ENCODE assay signal across 17 mouse cellular contexts in the genomic region with DNA sequence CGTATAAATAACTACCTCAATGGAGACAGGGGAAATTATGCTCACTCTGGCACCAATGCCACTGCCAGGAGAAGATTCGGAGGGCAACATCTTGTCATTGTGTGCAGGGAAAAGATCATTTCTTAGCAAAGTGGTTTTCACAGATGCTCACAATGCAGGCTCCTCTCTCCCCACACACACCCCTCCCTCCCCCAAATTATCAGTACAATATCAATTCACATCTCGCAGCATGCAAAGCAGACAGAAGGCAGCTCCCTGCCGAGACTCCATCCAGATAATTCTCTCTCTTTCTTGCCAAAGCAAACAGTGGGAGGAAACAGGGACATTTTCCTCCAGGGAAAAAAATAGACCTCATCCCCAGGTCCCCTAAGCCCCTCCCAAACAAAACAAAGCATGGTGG.
DNase-seq lines count a peak whose midpoint lies in the region; ATAC-seq and TF ChIP-seq lines count a peak whose summit lies in the region.
"Had no signal": no experiment of that assay in that cellular context is flagged by ENCODE, and none has a peak within 500 bp of the region (broad histone marks: within the 10 kb centered on the region; RNA-seq: fewer than 3 reads in every experiment).

No protein-coding gene starts in this region.

- H3K4me3 ChIP-seq in forebrain, embryonic 14.5 days (ENCODE audit: low read depth, low read length): no peak overlapping the region
- no peak overlapping the region for H3K4me3 ChIP-seq in forebrain, embryonic 12.5 days (replicated peaks)
- H3K4me3 ChIP-seq in gastrocnemius, adult 2 months: no peak overlapping the region
- H3K4me3 ChIP-seq: embryonic facial prominence, embryonic 10.5 days; heart, embryonic 12.5 days; limb, embryonic 13.5 days had no signal

- no peak overlapping the region for H3K4me2 ChIP-seq in forebrain, embryonic 14.5 days (ENCODE audit: low read length)
- H3K4me2 ChIP-seq in forebrain, embryonic 12.5 days: no peak overlapping the region
- H3K4me2 ChIP-seq: heart, embryonic 12.5 days; limb, embryonic 13.5 days had no signal

- WGBS in forebrain, embryonic 14.5 days: 53% methylated on average over 4 of the region's 4 CpGs
- WGBS in forebrain, embryonic 12.5 days: 72% methylated on average over 4 of the region's 4 CpGs

- no peak overlapping the region for H3K9ac ChIP-seq in forebrain, embryonic 14.5 days (ENCODE audit: low read length)
- no peak overlapping the region for H3K9ac ChIP-seq in forebrain, embryonic 12.5 days
- H3K9ac ChIP-seq: heart, embryonic 12.5 days; limb, embryonic 13.5 days; liver, embryonic 14.5 days had no signal

- no peaks in the 10 kb centered on the region for H3K9me3 ChIP-seq in forebrain, embryonic 14.5 days (replicated peaks; ENCODE audit: control insufficient read depth, low read length)
- H3K9me3 ChIP-seq in forebrain, embryonic 12.5 days: no peaks in the 10 kb centered on the region
- H3K9me3 ChIP-seq: limb, embryonic 13.5 days had no signal

- no peak for TF ChIP-seq CTCF in gastrocnemius, adult 2 months (IDR thresholded peaks at IDR 0.05)

- H3K27ac ChIP-seq in forebrain, embryonic 14.5 days (ENCODE audit: low read depth, low read length): no peak overlapping the region
- H3K27ac ChIP-seq in forebrain, embryonic 12.5 days: no peak overlapping the region
- H3K27ac ChIP-seq in gastrocnemius, adult 2 months: no peak overlapping the region
- H3K27ac ChIP-seq: embryonic facial prominence, embryonic 10.5 days; limb, embryonic 13.5 days; liver, embryonic 14.5 days had no signal

- DNase-seq in forebrain, embryonic 14.5 days (ENCODE audit: low spot score): peak; percentile 49
- peak; percentile 35 for DNase-seq in layer of hippocampus, adult 11-12 months (ENCODE audit: low spot score)
- no peak for DNase-seq in layer of hippocampus, postnatal 25 days (ENCODE audit: extremely low spot score in 1 of 2, low spot score in 1 of 2)
- DNase-seq in brain, adult 2 months (ENCODE audit: low read depth, low spot score): peak; percentile 58
- DNase-seq in layer of hippocampus, adult 9-10 months (ENCODE audit: low spot score): peak; percentile 22
- no peak for DNase-seq in gastrocnemius, adult 2 months
- DNase-seq in adrenal gland, postnatal 10 days: no peak
- DNase-seq: cerebellum, adult 18-20 months; heart, postnatal 36 days; kidney, postnatal 10 days; retina, postnatal 1 day had no signal

- ATAC-seq in forebrain, embryonic 14.5 days: no peak
- ATAC-seq in forebrain, embryonic 12.5 days (ENCODE audit: low FRiP score): no peak
- ATAC-seq: intestine, postnatal 0 days had no signal

- intact Hi-C loops in gastrocnemius, adult 2 months (cut with DNase I): no loop called here

- H3K27me3 ChIP-seq in forebrain, embryonic 14.5 days (replicated peaks; ENCODE audit: control insufficient read depth, insufficient read depth, low read length): no peaks in the 10 kb centered on the region
- no peaks in the 10 kb centered on the region for H3K27me3 ChIP-seq in forebrain, embryonic 12.5 days
- H3K27me3 ChIP-seq: heart, embryonic 12.5 days had no signal

- H3K4me1 ChIP-seq in forebrain, embryonic 14.5 days (ENCODE audit: control insufficient read depth, insufficient read depth, low read length): no peaks in the 10 kb centered on the region
- peaks cover 4% of the 10 kb centered on the region; the same call in 1 of the 2 replicates for H3K4me1 ChIP-seq in forebrain, embryonic 12.5 days
- H3K4me1 ChIP-seq: embryonic facial prominence, embryonic 10.5 days; heart, embryonic 12.5 days; limb, embryonic 13.5 days had no signal

- no peaks in the 10 kb centered on the region for H3K36me3 ChIP-seq in forebrain, embryonic 14.5 days (ENCODE audit: control insufficient read depth, insufficient read depth, low read length)
- H3K36me3 ChIP-seq in forebrain, embryonic 12.5 days (replicated peaks): no peaks in the 10 kb centered on the region
- H3K36me3 ChIP-seq: embryonic facial prominence, embryonic 10.5 days; heart, embryonic 12.5 days; limb, embryonic 13.5 days had no signal

Comparison
In these comparisons a context has a peak if more than half of its experiments do, and no peak if none do; other contexts are left out.
1. DNase-seq: peak in forebrain, embryonic 14.5 days (single experiment), layer of hippocampus, adult 11-12 months (single experiment), brain, adult 2 months (single experiment) and layer of hippocampus, adult 9-10 months (single experiment); none in layer of hippocampus, postnatal 25 days (0 of 2), gastrocnemius, adult 2 months (single experiment) and adrenal gland, postnatal 10 days (single experiment).